Mouse (Mus musculus) limb, embryonic 14.5 days (tissue): ENCODE data around the gene Erf. TPM values are rescaled to one million over a fixed set of nuclear protein-coding genes. Genes with fewer than 3 reads are reported as not detected.

Experiments used
- ATAC-seq: fragments of 200-750 bp; cut with Nextera tagmentation; 2 replicates; pipeline ENCODE4 v1.8.0; 2017; ENCODE audit warnings: low read depth, moderate number of reproducible peaks, moderate TSS enrichment; ENCODE audit not compliant: low FRiP score
- DNase-seq: peaks from one replicate; pipeline ENCODE4 v3.0.0-alpha.2; 2015; ENCODE audit warnings: low spot score
- H3K27ac ChIP-seq: fragments of 300-500 bp; sonication (generic); replicated peaks from 2 replicates; pipeline ENCODE4 v1.5.1; 2014; ENCODE audit warnings: low read depth, mild to moderate bottlenecking, low read length, moderate library complexity, mixed read lengths
- H3K27me3 ChIP-seq: fragments of 300-500 bp; sonication (generic); 2 replicates; pipeline ENCODE4 v1.6.1; 2014; ENCODE audit warnings: low read length, mixed read lengths; ENCODE audit not compliant: control insufficient read depth, insufficient read depth
- H3K36me3 ChIP-seq: fragments of 300-500 bp; sonication (generic); 2 replicates; pipeline ENCODE4 v1.6.1; 2014; ENCODE audit warnings: mild to moderate bottlenecking, low read length, moderate library complexity, mixed read lengths; ENCODE audit not compliant: control insufficient read depth, insufficient read depth
- H3K4me1 ChIP-seq: fragments of 300-500 bp; sonication (generic); 2 replicates; pipeline ENCODE4 v1.6.1; 2014; ENCODE audit warnings: antibody characterized with exemption, low read length, mixed read lengths; ENCODE audit not compliant: control insufficient read depth, insufficient read depth
- H3K4me2 ChIP-seq: fragments of 300-500 bp; sonication (generic); replicated peaks from 2 replicates; pipeline ENCODE4 v1.6.1; 2014; ENCODE audit warnings: low read depth, mild to moderate bottlenecking, low read length, moderate library complexity; ENCODE audit not compliant: severe bottlenecking
- H3K4me3 ChIP-seq: fragments of 300-500 bp; sonication (generic); replicated peaks from 2 replicates; pipeline ENCODE4 v1.5.1; 2014; ENCODE audit warnings: low read length
- H3K9ac ChIP-seq: fragments of 300-500 bp; sonication (generic); 2 replicates; pipeline ENCODE4 v1.6.1; 2014; ENCODE audit warnings: mild to moderate bottlenecking, low read depth, low read length, moderate library complexity; ENCODE audit not compliant: severe bottlenecking
- H3K9me3 ChIP-seq: fragments of 300-500 bp; sonication (generic); 2 replicates; pipeline ENCODE4 v1.6.1; 2016; ENCODE audit warnings: low read length; ENCODE audit not compliant: control insufficient read depth
- POLR2A ChIP-seq: fragments of 200-500 bp; IDR thresholded peaks from 2 replicates; pipeline ENCODE4 v1.8.0; 2012; ENCODE audit warnings: inconsistent platforms, mild to moderate bottlenecking, moderate library complexity, borderline replicate concordance; ENCODE audit not compliant: insufficient read depth, insufficient read length; ENCODE audit errors: extremely low read depth
- WGBS: fragments of 180-500 bp; shearing (Covaris S2); extraction: QIAGEN DNeasy Blood & Tissue Kit; methylation state at CpG from one replicate; pipeline ENCODE4 v1.1.7; 2014; 5-methylcytosine and 5-hydroxymethylcytosine counted together
- polyA plus RNA-seq, 2 experiments: library from polyadenylated mRNA; depleted of rRNA in 1 of 2; stranded (reverse) in 1 of 2; unstranded in 1 of 2; fragments of >200 nt; fragmentation: Nextera tagmentation in 1 of 2; extraction: Ambion mirVana in 1 of 2; gene quantifications; 2 replicates each; pipeline versions ENCODE4 v1.2.1 to v1.2.3; 2012 to 2014

Erf gene
- polyA plus RNA-seq, 2 experiments, result 33.2 to 99.2 TPM

DNA sequence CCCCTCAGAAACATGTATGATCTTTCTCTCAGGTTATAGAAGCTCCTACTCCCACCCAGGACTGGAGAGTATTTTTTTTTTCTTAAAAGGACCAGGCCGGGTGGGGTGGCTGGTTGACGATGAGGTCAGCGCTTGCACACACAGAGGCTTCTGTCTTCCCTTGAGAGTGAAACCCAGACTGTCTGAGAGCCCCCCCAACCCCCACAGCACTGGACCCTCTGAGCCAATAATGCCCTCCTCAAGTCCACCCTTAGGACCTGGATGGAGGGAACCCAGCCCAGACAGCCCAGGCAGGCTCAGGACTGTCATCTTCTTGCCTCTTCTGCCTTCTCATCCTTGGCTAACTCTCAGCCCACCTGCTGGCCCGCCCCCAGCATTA, 3.8 kb downstream of the Erf start:
- peak overlapping the region; percentile 97 for H3K27ac ChIP-seq
- no peaks in the 10 kb centered on the region for H3K9me3 ChIP-seq
- WGBS, result 52% methylated on average over 4 of the region's 4 CpGs
- ATAC-seq (no peak), DNase-seq (no peak)
- peak overlapping the region; percentile 91 for H3K9ac ChIP-seq
- no peaks in the 10 kb centered on the region for H3K27me3 ChIP-seq
- peak overlapping the region; percentile 99 for H3K4me3 ChIP-seq
- TF ChIP-seq POLR2A, result no peak
- peaks cover 48% of the 10 kb centered on the region for H3K4me1 ChIP-seq
- H3K36me3 ChIP-seq, result peaks cover 43% of the 10 kb centered on the region
- peak overlapping the region; percentile 95 for H3K4me2 ChIP-seq

GRCm38 (mm10) chr7:25246079-25246758, 4.3 kb downstream of the Erf start:
- ATAC-seq (no peak), DNase-seq (no peak)
- H3K36me3 ChIP-seq, result peaks cover 43% of the 10 kb centered on the region
- peak overlapping the region; percentile 99 for H3K4me3 ChIP-seq
- peak overlapping the region; percentile 97 for H3K27ac ChIP-seq
- 37% methylated on average over 19 of the region's 20 CpGs for WGBS
- H3K4me1 ChIP-seq, result peaks cover 43% of the 10 kb centered on the region
- H3K9me3 ChIP-seq, result no peaks in the 10 kb centered on the region
- peak overlapping the region; percentile 95 for H3K4me2 ChIP-seq
- peak overlapping the region; percentile 91 for H3K9ac ChIP-seq
- H3K27me3 ChIP-seq, result no peaks in the 10 kb centered on the region
- TF ChIP-seq POLR2A, result no peak

- Histone ChIP-seq H3K4me3 (no peak overlapping the region), H3K27ac (no peak overlapping the region), H3K36me3 (peaks cover 46% of the 10 kb centered on the region), H3K9ac (no peak overlapping the region), H3K9me3 (no peaks in the 10 kb centered on the region), H3K4me2 (peak overlapping the region; percentile 95; the same call in 1 of the 2 replicates), H3K27me3 (no peaks in the 10 kb centered on the region), H3K4me1 (peaks cover 40% of the 10 kb centered on the region)
- ATAC-seq (no peak), DNase-seq (no peak)
- 90% methylated on average over 30 of the region's 30 CpGs for WGBS
- TF ChIP-seq POLR2A, result no peak
These were observed 5.8 kb downstream of the Erf start for GRCm38 (mm10) chr7:25244562-25245369.

- 92% methylated on average over 4 of the region's 4 CpGs for WGBS
- ATAC-seq (no peak), DNase-seq (no peak)
- no peak overlapping the region for H3K9ac ChIP-seq
- no peak for TF ChIP-seq POLR2A
- no peak overlapping the region for H3K4me2 ChIP-seq
- peaks cover 46% of the 10 kb centered on the region for H3K36me3 ChIP-seq
- no peaks in the 10 kb centered on the region for H3K27me3 ChIP-seq
- peaks cover 45% of the 10 kb centered on the region for H3K4me1 ChIP-seq
- H3K4me3 ChIP-seq, result no peak overlapping the region
- no peaks in the 10 kb centered on the region for H3K9me3 ChIP-seq
- H3K27ac ChIP-seq, result no peak overlapping the region
These were observed 7.2 kb downstream of the Erf start for GRCm38 (mm10) chr7:25243361-25243760.

DNA sequence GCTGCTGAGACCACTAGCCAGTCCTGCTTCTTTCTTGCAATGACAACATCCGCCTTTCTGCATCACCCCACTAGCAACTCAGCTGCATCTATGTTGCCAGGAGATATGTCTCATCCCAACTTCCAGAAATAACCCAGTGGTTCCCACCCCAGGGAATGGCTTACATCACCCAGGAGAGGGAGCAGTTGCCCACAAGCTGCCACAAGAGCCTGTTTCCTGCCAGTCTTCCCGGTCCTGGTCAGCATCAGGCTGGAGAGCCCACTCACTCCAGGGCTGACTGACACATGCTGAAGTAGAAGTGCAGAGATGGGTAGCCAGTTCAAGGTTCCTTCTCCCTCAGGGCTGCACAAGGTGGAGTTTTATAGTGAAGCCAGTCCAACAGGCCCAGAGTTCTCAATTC, 9.5 kb downstream of the Erf start:
- ATAC-seq (no peak), DNase-seq (no peak)
- H3K4me2 ChIP-seq, result no peak overlapping the region
- H3K9me3 ChIP-seq, result no peaks in the 10 kb centered on the region
- H3K27me3 ChIP-seq, result no peaks in the 10 kb centered on the region
- no peak overlapping the region for H3K4me3 ChIP-seq
- H3K4me1 ChIP-seq, result peaks cover 28% of the 10 kb centered on the region
- peaks cover 42% of the 10 kb centered on the region for H3K36me3 ChIP-seq
- H3K9ac ChIP-seq, result no peak overlapping the region
- H3K27ac ChIP-seq, result no peak overlapping the region; the same call in 1 of the 2 replicates
- TF ChIP-seq POLR2A, result no peak
- WGBS, result 25% methylated on average over 2 of the region's 2 CpGs
